Mouse (Mus musculus) layer of hippocampus, postnatal 36 days (tissue): ENCODE measurements around the gene Pif1. TPM values are rescaled to one million over a fixed set of nuclear protein-coding genes. Genes with fewer than 3 reads are reported as not detected.

Experiments
- DNase-seq, 2 experiments: peaks; one replicate each; pipeline ENCODE4 v3.0.0; 2022
- total RNA-seq, 2 experiments: library from RNA; stranded (reverse); gene quantifications; 2 replicates each; pipeline ENCODE4 v1.2.3; 2021

Gene Pif1
- total RNA-seq, 2 experiments from 2014 or later: 0.12 to 0.25 TPM

DNA sequence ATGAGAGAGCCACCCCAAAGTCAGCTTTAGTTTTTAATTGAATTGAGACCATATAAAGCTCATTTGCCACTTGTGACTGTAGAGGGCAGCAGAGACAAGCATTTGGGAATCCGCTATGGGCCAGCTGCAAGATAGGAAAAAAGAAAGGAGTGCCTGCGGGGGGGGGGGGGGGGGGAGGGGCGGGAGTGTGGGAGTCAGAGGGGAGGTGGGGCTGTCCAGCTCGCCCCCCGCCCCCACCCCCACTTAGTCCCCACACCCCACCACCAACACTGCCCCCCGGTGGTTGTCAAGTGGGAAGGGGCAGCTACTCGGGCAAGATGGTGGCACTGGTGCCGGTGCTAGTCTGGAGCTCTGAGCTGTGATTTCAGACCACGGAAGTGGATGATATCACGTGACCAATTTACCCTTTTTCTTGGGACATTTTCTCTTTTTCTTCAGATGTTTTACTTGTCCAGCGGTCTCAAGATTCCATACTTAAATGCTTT is 11.8 kb downstream of the Pif1 start:
- DNase-seq: no peak

DNA sequence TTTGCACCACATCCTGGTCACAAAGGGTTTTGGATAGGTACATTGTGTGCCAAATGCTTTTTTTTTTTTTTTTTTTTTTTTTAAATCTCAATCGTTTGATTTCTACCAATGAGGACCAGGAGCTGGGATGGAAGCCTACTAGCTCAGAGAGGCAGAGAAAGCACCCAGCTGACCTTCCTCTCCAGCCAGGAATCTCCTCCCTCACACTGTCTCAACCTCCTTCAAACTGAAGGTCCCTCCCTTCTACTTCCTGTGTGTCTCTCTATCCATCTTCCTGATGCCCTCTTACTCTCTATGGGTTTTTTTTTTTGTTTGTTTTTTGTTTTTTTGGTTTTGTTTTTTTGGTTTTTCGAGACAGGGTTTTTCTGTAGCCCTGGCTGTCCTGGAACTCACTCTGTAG is 14.0 kb downstream of the Pif1 start:
- DNase-seq: no peak

DNA sequence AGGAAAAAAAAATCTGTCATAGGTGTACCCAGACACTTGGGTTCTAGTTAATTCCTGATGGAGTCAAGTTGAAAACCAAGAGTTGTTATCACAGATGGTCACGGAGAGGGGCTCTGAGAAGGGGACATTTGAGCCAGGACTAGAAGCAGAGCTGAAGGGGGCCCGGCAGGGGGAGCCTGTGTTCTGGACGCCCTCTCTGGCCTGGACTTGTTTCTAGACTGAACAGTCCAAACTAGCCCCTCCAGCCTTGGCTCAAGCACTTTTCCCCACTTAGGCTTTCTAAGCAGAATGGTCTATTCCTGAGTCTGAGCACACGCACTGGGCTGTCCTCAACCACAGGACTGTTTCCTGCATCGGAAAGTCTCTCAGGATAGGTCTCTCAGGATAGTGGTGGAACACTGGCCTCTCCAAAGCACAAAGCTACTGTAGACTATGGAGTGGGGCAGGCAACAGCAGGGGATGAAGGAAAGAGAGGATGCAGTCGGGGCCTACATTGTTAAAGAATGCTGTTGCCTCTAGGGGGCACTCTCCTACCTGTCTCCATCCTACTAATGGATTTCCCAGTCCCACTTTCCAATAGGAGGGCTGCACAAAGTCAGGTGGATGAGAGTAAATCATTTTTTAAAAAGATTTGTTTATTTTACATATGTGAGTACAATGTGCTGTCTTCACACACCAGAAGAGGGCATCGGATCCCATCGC is 16.6 kb downstream of the Pif1 start:
- DNase-seq: no peak

DNA sequence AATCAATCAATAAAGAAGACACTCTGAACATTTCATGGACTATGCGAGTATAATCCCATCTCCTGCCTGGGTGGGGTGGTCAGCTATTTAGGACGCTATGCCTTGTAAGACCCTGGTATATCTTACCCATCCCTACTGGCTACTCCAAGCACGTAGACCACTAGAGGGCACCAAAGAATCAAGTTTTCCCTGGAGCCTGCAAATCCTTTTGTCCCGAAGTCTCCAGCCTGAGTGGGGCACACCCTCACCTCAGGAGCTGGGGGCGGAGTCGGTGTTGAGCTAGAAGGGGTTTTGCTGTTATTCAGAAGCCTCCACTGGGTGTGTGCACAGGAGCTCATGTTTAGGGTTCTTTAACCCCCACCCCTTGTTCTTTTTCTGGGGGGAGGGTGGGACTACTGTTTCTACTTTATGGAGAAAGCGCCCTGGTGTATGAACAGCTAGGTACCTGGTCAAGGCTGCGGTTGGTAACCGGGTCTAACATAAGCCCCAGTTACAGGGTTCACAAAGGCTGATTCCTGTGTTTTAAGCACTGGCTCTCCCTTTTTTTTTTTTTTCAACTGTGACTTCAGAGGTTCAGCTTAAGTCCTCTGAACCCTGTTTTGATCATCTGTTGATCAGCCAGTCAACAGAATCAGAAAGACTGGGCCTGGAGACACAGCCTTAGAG is 18.6 kb downstream of the Pif1 start:
- DNase-seq: peak; percentile 23 to 41

DNA sequence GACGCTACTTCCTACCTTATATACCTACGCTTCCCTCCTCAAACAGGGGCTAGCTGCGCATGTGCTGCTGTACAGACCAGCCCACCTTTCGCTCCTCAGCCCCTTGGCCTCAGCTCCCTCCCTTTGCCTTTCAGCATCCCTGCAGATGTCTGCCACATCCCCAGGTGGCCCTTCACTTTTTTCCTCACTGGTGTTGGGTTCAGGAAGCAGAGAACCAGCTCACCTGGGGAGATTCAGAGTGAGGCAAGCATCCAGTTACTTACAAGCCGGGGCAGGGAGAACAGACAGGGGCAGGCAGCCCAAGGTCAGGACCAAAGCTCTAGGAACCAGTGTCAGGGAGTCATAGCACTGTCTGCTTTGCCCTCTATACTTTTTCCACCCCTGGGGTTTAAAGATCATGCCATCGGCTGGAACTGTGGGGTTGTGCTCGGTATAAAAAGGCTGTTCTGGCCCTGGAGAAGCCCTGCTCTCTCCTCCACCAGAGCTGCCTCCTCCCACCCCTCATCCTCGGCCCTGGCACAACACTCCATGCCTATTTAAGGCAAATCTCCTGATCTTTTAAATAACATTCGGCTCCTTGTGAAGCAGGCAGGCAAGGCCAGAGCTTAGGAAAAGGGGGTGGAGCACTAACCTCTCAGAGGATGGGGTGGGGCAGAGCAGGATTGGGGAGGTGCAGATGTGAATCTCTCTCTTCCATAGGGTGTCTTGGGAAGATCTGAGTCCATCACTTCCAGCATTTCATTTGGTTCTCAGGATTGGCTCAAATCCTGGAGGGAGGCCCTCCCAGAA is 19.6 kb downstream of the Pif1 start:
- DNase-seq: no peak

DNA sequence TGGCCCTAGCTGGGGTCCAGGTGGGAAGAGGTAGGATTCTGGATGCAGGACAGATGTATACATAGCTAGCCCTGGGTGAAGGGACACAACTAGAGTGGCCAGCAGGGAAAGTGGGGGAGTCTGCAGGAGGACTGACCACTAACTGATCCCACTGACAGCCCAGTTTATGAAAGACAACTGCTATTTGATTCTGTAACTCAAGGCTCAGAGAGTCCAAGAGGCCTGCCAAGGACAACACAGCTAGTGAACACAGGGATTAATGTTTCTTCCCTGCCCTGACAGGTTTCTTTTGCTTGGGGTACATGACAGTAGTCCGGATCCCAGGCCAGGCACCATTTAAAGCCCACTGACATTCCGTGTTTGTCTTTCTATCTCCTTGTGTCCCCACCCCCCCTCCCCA is 20.2 kb downstream of the Pif1 start:
- no peak for DNase-seq

DNA sequence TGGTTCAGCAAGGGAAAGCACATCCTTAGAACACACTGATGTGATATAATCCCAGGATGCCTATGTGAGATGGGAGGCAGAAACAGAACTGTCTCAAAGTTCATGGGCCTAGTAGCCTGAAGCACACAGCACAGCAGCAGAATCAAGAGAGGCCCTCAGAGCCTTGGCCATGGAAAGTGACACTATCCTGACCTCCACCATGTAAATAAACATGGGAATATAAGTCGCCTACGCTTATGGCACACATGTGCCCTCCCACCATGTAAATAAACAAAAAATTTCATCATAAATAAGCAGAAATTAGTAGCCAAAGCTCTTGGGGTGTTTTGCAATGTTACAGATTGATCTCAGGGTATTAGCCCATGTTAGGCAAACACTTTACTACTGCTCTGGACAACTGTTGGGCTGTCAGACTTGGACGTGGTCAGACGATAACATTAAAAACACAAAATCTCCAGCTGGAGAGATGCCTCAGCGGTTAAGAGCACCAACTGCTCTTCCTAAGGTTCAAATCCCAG is 25.1 kb downstream of the Pif1 start:
- no peak for DNase-seq

DNA sequence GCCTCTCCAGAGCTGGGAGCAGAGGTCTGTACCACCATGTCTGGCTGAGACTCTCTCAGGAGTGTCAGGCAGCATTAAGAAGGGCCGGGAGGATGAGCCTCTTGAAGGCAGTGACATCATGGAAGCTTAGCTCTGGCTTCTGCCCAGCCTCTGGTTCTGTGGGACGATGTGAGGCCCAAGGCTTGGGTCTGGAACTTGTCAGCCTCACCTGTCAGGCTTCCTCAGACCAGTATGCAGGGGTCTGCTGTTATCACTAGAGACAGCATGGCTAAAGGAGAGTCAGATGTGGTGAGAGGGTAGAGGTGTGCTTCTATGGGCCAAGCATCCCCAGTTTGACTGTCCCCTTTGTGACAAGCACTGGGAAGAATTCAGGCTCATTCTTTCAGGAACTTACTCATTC is 26.1 kb downstream of the Pif1 start:
- DNase-seq: no peak

DNA sequence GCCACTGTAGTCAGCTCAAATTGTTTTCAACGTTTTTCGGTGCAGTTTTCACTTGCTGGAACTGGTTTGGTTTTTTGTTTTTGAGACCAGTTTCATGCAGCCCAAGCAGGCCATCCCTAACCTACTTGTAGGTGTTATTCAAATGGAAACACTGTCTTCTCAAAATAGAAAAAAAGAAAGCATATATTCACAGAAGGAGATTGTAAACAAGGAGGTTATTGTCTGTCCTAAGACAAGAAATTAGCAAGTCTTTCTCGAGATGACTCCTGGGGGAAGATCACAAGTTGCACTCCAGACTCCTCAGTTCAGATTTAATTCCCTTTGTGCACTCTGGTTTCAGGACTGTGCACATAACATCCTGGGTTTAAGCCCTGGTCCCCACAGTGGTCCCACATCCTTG is 32.4 kb downstream of the Pif1 start:
- DNase-seq: no peak

DNA sequence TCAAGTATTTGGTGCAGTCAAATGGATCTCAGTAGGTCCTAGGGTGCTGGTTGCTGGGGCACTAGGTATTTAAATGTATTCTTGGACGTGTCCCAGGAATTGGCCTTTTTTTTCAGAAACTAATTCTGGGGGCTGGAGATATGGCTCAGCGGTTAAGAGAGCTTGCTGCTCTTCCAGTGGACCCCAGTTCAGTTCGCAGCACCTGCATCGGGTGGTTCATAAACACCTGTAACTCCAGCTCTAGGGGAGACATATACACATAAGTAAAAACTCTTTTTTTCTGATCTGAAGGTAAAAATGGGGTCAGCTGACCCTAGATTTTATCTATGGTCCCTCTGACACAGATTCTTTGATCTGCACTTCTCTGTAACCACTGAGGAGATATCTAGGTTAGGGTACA is 34.2 kb downstream of the Pif1 start:
- no peak for DNase-seq

DNA sequence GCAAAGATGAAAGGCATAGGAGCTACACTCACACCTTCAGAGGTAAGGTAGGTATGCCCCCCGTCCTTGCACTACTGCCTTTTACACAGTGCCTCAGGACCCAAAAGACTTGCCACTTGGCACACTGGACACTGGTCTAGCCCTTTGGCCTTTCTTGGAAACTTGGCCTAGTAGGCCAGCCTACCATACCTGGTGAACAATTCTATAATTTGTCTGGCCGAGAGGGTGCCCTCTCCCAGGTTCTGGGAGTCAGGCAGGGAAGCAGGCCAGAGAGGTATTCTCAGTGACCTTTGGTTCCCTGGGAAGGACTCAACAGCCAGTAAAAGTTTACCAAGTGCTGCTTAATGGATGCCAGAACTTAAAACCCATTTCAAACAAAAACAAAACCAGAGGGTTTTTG is 34.7 kb downstream of the Pif1 start:
- DNase-seq: no peak

DNA sequence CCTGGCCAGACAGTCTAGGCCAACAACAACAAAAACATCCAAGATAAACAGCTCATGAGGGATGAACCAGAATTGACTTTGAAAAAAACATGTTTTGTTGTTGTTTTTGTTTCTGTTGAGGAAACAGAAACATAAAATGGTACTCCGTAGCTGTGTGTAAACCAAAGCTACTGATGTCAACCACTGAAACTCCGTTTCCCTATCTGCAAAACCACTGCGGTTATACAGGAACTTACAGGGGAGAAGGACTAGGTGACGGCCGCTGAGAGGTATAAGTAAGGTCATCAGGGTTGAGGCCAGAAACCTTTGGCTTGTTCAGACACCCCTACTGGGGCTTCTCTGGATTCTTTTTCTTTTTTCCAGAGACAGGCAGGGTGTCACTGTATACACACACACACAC is 35.9 kb downstream of the Pif1 start:
- no peak for DNase-seq

DNA sequence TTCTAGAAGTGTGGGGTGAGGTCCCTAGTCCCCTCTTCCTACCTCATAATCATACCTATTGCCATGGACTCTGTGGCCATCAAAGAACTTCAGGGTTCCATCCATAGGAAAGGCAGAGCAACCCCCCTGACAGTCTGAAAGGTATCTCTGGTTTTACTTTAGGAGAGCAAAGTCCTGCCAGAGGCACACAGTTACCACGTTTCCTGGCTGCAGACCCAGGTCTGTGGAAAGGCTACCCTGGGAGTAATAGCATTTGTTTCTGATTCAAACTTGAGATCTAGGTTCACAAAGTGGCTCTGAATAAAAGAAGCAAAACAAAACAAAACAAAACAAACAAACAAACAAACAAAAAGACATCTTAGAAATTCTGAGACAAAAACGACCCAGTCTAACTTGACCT is 37.3 kb downstream of the Pif1 start:
- DNase-seq: no peak

DNA sequence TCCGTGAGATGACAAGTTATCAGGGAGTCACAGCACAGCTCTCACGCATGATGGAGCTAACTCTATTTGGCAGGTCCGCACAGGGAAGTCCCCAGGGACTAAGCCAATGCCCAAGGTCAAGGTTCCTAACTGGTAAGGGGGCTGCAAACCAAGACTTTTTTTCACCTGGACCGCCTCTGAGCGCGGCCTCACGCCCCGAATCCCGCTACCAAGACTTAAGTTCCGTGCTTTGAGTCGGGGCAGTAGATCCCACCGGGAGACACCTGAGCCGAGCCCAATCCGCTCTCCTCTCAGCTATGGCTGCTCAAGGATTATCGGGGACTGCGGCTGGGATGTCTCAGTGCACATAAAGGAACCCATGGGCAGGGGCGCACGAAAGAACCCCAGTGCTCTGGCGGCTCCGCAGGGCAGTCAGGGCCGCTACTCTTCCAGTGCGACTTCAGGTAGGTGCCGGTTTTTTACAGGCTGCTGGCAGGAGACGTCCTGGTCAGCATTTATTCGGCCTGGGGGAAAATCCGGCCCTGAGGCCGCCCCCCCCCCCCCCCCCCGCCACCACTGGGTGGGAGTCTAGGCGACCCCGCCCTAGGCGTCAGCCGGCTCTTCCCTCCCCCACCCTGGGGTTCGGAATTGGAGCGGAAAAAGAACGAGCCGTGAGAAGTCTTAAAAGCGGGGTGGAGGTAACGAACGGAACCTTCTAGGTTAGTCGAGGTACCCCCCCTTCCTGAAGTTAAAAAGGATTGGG is 42.2 kb downstream of the Pif1 start, which contains the start of gene Rbpms2:
Gene Rbpms2, plus strand, starts transcription at position 624 of the 742 bp plus-strand sequence.
- DNase-seq: no peak

DNA sequence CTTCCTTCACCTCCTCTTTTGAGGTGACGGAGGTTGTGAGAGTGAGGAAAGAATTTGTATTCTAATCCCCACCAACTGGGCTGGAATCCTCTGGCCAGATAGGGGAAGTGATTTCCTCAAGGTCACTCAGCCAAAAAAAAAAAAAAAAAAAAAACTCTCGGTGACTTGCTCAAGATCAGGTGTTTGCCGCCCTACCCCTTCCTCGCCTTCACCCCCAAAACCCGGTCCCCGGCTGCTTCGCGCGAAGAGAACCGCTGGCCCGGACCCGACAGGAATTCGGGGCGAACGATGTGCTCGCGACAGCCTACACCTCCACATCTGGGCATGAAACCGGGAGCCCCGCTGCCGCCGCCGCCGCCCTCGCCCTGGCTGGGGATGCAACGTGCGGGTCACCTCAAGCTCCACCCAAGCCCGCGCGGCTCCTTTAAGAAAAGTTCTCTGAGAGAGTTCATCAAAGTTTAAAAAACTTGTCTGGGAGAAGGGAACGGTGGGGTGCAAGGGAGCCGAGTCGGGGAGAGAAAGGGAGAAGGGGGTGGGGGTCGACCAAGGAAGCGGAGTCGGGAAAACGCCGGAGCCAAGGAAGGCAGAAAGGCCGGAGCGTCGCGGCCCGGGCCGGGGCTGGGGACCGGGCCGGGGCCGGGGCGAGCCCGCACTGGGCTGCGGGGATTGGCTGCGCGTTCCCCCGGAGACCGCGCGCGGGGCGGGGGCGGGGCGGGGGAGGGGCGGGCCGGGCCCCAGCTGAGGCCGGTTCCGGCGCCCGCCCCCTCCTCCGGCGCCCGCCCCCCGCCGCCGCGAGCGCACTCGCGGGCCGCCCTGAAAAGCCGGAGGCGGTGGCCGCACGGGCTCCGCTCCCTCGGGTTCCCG is 43.0 kb downstream of the Pif1 start:
- no peak for DNase-seq

DNA sequence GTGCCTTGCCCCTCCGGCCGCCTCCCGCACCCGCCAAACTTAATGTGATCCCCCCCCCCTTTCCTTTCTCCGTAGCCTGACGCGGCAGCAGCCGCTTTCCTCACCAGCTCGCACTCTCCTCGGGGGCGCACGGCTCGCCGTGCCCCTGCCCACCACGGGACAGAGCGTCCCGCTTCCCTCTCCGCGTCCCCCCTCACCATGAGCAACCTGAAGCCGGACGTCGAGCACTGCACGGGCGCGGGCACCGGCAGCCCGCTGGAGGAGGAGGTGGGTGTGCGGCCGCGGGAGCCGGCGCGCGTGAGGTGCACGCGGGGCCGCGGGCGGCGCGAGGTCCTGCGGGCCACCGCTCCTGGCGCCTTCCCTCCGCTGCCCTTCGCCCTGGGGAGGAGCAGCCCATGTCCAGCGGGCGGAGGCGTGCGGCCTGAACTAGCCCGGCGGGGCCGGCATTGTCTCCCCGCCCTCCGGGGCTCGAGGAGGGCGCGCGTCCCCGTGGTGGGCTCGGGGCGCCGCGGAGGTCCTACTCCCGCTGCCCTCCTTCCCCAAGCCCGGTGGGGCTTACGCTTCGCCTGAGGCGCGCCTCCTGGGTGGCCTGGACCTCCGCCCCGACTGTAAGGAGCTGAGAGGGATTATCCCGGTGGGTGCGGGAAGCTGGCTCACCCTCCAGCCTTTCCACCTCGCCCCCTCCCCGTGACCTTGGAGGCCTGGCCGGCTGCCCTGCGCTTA is 43.8 kb downstream of the Pif1 start:
- DNase-seq: no peak

DNA sequence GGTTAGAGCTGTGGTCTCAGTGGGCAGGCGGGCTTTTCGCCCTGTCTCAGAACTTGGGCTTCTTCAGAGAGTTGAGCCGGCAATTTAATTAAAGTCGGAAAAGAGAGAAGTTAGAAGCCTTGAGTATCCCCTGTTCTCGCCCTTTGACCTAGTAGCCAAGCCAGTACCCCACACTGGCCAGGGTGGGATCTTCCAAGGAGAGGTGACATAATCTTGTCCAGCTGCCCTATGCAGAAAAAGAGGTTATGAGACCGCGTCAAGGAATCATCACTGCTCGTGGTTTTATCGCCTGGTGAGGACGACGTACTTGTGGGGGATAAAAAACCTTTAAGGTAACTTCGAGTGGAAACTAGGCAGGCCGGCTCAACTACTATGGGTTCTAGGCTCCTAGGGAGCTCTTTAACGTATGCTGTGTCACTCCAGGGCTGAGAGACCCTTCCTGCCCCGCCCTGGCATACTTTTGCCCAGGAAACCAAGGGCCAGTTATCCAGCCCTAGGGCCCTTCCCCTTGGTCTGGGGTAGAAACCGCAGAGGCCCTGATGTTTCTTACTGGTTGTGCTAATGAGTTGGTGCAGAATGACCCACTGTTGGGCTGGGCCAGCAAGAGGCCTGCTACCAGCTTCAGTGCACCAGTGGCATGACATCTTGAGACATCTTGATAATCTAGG is 44.5 kb downstream of the Pif1 start:
- no peak for DNase-seq

DNA sequence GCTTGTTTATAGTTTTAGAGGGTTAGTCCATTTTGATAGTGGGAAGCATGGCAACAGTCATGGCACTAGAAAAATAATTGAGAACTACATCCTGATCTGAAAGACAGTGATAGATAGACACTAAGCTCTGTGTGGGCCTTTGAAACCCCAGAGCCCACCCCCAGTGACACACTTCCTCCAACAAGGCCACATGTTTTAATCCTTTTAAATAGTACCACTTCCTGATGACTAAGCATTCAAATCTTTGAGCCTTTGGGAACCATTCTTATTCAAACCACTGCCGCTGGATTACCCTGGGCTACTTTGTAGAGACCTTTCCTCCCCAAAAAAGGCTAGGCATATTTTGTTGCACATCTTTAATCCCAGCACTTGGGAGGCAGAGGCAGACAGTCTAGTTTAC is 48.8 kb downstream of the Pif1 start:
- no peak for DNase-seq

DNA sequence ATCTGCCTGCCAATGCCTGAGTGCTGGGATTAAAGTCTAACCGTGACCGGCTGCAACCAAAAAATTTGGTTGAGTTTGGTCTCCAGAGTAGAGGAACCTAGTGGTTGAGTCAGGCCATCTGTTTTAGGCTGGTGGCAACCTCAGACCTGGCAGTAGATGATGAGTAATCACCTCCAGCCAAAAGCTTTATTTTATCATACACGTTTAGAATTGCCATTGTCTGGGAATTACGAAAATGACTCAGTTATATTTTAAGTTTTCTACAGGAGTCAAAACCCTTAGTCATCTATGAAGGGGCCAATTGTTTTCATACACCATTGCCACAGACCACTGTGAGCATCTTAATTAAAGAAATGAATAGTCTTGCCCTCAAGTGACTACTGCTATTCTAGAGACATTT is 50.0 kb downstream of the Pif1 start:
- no peak for DNase-seq

DNA sequence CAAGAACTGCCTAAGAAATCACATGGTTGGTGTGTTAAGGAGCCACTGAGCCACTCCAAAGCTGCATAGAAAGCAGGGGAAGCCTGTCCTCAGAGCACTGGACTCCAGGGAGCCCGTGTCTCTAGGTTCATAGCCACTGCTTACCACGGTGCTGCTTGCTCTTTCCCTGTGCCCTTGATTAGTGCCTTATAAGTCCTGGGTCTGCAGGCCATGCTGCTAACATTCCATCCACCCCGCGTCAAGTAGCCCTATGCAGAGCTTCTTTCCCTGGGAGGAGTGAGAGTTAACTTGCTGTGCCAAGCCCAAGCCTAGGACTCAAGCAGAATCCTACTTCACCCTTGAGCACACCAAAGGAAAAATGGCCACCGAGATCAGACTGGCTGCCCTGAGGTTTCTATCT is 52.1 kb downstream of the Pif1 start:
- no peak for DNase-seq
